Mouse (Mus musculus) kidney, adult 18-20 months (tissue): ENCODE measurements around the gene AC124502.3.
A peak's percentile ranks its signal among the peaks of the same experiment; 100 is the strongest.
"Not testable (repeated sequence)": the region's sequence is repeated elsewhere in the genome, so short reads cannot be mapped to it uniquely, and the experiment has no call there.

Source experiments
- DNase-seq: peaks from one replicate; pipeline ENCODE4 v3.0.0; 2021

AC124502.3 gene

DNA sequence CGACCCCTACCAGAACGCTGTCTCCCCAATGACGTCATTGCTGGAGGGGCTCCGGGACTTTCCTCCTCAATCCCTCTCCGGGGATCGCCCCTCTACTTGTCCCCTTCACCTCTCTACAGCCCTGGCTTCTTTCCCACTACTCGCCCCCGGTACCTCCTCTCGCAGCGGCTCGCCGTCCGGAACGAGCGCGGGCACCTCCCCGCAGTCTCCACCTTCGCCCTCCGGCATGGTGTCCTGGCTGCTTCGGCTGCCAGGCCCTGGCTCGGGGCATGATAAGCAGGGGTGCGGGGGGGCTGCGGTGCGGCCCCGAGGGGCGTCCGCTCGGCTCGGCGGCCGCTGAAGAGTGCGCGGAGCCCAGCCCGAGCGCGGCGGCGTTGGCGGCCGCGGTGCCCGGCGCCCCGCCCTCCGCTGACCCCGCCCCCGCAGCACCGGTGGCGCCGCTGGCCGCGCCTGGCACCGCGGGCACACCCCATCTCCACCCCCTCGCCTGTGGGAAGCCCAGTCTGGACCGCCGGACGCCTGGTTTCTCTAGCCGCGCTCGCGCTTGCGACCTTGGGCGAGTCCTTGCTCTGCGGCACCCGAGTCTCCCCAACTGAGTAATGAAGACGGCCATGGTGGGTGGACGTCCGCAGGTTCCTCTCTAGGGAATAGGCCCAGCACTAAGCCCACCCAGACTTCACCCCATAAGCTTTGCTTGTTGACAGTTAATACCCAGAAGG, 46.6 kb downstream of the AC124502.3 start, which contains the start of gene Tmem151a:
TSS of gene Tmem151a (minus strand) at position 387 of the 719 bp plus-strand sequence.
- DNase-seq, result peak; percentile 67

DNA sequence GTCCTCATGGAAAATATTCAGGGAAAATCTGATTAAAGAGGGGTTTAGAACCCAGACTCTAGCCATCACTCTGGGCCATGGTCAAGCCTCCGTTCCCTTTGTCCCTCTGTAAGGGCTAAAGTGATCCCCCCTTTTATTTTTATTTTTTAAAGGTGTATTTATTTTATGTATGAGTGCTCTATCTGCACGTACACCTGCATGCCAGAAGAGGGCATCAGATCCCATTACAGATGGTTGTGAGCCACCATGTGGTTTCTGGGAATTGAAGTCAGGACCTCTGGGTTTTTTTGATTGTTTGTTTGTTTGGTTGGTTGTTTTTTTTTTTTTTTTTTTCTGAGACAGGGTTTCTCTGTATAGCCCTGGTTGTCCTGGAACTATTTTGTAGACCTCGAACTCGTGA, 47.8 kb downstream of the AC124502.3 start:
- DNase-seq, result not testable (repeated sequence)

DNA sequence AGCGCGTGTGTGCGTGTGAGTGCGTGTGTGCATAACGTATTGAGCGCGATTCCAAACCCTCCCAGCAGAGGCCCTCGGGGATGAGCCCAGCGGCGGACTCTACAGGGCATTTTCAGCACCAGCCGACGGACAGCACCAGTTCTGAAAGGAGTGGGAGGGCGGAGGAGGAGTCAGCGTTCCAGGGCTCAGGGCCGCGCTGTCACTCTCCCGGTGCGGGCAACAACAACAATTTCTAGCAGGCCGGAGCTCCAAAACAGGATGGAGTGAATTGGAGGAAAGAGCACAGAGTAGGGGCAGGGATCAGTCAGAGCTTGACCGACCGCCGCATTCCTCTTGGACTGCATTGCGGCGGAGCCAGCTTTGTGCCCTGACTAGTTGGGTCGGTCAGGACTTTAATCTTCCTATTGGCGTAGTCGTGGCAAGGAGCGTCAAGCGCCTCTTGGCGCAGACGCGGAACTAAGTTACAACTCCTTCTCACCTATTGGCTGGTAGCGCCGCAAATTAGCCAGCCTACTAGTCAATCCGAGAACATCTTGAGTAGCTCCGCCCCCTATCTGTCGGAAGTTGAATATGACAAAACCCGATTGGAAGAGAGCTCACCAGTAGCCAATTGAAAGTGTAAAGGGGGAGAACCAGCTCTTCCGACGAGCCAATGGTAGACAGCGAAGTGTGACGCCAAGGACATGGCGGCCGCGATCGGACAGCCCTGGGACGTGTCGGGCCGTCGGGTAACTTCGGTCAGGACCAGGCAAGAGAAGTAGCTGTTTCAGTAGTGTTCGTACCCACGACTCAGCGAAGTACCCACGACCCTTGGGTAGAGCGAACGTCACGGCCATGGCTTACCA, 49.4 kb downstream of the AC124502.3 start, which contains the start of gene Yif1a:
TSS of gene Yif1a (plus strand) at position 655 of the 845 bp plus-strand sequence.
- DNase-seq, result peak; percentile 96

DNA sequence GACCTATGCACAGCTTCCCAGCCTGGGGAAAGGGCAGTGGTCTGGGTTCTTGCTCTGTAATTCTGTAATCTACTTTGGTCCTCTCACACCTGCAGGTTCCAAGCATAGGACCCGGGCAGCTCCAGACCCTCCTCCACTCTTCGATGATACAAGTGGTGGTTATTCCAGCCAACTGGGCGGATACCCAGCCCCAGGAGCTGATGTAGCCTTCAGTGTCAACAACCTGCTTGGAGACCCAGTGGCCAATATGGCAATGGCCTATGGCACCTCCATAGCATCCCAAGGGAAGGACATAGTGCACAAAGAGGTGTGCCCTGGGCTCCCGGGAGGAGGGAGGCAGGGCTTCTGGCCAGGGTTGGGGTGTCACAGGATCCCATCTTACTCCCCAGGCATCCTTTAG, 50.6 kb downstream of the AC124502.3 start:
- DNase-seq, result no peak

- DNase-seq, result no peak
Measured at GRCm38 (mm10) chr19:5092083-5092482, 53.4 kb downstream of the AC124502.3 start.

DNA sequence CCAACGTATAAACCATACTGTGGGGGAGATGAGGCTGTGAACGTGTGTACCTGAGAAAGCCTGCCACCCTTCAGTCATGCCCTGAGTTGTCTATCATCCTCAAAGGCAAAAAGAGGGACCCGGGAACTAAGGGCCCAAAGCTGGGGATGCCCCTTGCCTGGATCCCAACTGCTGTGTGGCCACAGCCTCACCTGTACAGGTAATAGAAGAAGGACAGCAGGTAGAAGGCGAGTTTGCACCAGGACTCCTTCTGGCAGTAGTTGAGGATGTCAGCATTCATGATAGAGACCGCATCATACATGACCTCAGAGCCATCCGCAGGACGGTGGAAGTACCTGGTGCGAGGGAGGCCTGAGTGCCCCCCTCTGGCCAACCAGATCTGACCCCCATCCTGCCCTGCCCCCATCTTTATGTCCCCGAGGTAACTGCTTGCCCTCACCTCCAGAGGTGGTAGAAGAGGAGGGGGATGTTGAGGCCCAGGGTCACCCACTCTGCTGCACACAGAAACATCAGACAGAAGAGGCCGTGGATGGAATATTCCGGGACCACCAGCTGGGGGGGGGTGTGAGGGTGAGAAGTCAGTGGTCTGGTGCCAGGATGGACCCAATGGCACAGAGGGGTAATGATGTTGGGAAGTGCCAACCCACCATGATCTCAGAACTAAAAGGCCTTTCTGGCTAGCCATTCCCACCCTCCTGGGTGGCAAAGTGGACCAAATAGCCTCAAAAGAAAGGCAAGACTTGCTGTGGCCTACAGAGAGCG, 55.0 kb downstream of the AC124502.3 start:
- DNase-seq, result no peak

DNA sequence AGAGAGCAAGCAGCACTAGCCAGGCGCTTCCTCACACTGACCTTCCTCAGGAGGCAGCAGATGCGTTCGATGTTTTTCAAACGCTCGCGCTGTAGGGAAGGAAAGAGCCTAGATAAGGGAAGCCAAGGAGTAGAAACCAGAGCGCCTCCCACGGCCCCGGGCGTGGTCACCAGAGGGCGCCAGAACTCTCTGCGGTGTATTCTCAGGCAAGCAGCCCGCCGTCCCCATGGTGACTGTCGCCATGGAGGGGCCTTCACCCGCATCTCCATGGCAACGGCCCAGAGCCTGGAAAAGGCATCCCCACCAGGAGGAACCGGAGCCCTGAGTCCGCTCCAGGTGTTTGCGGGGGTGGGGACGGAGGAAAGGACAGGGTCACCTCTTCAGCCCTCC, 55.5 kb downstream of the AC124502.3 start:
- DNase-seq, result peak; percentile 92

DNA sequence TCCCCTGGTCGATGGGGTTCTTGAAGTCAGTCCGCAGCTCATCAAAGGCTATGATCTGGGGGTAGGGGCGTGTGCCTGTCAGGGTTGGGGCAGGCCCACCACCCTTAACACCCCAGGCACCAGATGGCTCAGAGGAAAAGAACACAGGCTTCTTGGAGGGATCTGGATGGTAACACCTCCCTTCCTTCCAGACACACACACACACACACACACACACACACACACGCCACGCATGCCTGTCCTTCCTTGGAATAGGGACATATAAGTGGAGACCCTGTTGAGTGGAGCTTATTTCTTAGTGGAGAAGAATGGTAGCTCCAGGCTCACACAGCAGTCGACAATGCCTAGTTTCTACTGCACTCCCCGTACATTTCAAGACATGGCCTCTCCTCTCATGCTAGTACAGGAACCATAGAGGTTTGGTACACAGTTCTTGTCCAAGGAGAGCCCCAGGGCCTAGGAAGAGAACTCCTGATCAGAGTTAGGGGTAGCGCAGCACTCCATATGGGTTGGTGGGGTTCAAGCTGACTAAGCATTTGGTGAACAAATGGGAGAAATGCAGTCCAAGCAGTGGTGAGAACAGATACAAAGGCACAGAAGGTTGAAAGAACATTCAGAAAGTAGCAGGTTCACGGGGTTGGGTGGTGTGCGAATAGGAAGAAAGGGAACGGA, 56.2 kb downstream of the AC124502.3 start:
- no peak for DNase-seq

GRCm38 (mm10) chr19:5095887-5096474, 57.3 kb downstream of the AC124502.3 start:
- no peak for DNase-seq

DNA sequence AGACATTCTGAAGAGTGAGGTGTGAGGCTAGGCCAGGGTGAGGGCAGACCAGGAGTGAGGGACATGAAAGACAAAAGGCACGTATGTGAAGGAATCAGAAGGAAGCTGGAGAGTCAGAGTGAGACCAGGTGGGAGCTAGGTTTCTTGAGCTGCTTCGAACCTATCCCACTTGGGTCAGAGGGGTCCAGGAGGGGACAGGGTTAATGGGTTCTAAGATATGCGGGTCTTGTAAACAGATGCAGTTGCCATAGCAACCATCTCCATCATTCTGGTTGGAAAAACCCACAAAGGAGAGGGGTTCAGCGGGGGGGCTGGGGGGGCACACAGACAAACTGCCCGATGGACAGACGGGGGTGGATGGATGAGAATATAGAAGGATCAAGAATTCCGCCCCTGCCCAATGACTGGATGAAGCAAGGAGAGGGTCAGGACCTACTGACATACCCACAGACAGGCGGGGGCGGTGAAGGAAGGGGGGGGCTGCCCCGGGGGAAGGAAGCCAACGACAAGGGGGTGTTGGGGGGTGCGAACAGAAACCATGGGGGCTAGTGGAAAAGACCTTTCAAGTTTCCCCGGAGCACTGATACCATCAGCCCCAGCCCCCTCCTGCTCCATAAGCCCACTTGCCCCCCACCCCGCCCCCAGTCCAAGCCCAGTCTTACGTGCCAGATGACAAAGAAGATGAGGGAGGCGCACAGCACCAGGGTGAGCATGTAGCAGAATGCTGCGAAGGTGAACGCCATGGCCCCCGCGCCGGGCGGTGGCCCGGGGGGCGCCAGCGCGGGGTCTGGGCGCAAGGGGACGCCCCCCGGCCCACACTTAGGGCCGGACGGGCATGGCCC, 59.1 kb downstream of the AC124502.3 start:
- DNase-seq, result no peak

- DNase-seq, result peak; percentile 62
Measured at GRCm38 (mm10) chr19:5098363-5099143, 59.9 kb downstream of the AC124502.3 start, which contains the start of gene Cnih2. TSS of gene Cnih2 (minus strand) at chr19:5098521.
